Mouse (Mus musculus) thymus, adult 2 months (tissue): ENCODE data around the gene Sec61a1. TPM values are rescaled to one million over a fixed set of nuclear protein-coding genes. Genes with fewer than 3 reads are reported as not detected.
A peak's percentile ranks its signal among the peaks of the same experiment; 100 is the strongest.

ENCODE experiments used
- DNase-seq: peaks from one replicate; pipeline ENCODE4 v3.0.0; 2021
- H3K27ac ChIP-seq: fragments of 200-500 bp; 2 replicates; pipeline ENCODE4 v1.5.1; 2012; ENCODE audit warnings: low read length, control low read depth; ENCODE audit not compliant: control insufficient read depth, insufficient read depth
- H3K27me3 ChIP-seq: fragments of 200-500 bp; 2 replicates; pipeline ENCODE4 v1.6.1; 2012; ENCODE audit warnings: mild to moderate bottlenecking, low read length, moderate library complexity, mixed read lengths; ENCODE audit not compliant: control insufficient read depth, insufficient read depth
- H3K36me3 ChIP-seq: fragments of 200-500 bp; 2 replicates; pipeline ENCODE4 v1.6.1; 2012; ENCODE audit warnings: mild to moderate bottlenecking, low read length, moderate library complexity; ENCODE audit not compliant: control insufficient read depth, insufficient read depth
- H3K4me1 ChIP-seq: fragments of 200-500 bp; replicated peaks from 2 replicates; pipeline ENCODE4 v1.6.1; 2012; ENCODE audit warnings: low read length; ENCODE audit not compliant: control insufficient read depth, insufficient read depth
- H3K4me3 ChIP-seq: fragments of 200-500 bp; 2 replicates; pipeline ENCODE4 v1.5.1; 2012; ENCODE audit warnings: mild to moderate bottlenecking, low read length, control low read depth, moderate library complexity; ENCODE audit not compliant: control insufficient read depth, insufficient read depth
- CTCF ChIP-seq: fragments of 200-500 bp; IDR thresholded peaks from 2 replicates; pipeline ENCODE4 v1.5.1; 2012; ENCODE audit warnings: mild to moderate bottlenecking, control low read depth, low read length, moderate library complexity, borderline replicate concordance; ENCODE audit not compliant: control insufficient read depth, poor library complexity, insufficient read depth; ENCODE audit errors: extremely low read depth
- POLR2A ChIP-seq: fragments of 200-500 bp; IDR thresholded peaks from 2 replicates; pipeline ENCODE4 v1.6.1; 2012; ENCODE audit warnings: mild to moderate bottlenecking, low read length, control low read depth, moderate library complexity; ENCODE audit not compliant: control insufficient read depth, poor library complexity, insufficient read depth; ENCODE audit errors: extremely low read depth
- WGBS: fragments of 180-500 bp; shearing (Covaris S2); methylation state at CpG from one replicate; pipeline ENCODE4 v1.1.7; 2018; 5-methylcytosine and 5-hydroxymethylcytosine counted together
- polyA plus RNA-seq: library from polyadenylated mRNA; depleted of rRNA; stranded (reverse); fragments of >200 nt; gene quantifications from 2 replicates; pipeline ENCODE4 v1.2.3, GENCODE M21; 2012

The Sec61a1 gene
- polyA plus RNA-seq, 1 experiment = 287 TPM

DNA sequence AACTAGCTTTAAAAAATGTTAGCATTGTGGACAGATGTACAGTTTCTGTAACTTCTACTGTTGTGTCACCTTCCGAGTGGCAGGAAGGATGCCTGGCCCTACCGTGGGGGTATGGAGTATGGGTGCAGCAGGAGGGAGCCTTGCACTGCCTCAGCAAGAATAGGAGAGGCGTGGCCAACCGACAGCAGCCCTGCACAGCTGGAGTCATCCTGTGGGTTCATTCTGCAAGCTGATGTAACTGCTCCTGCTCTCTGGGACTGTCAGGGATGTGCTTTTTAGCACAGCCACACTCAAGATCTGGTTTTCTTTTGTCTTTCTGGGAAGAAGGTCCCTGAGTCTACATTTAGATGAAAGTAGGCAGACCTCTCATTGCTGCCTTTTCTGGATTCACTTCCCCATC is 38.8 kb upstream of the Sec61a1 start:
- Histone ChIP-seq H3K36me3 (no peaks in the 10 kb centered on the region), H3K27ac (no peak overlapping the region), H3K4me1 (no peaks in the 10 kb centered on the region), H3K27me3 (no peaks in the 10 kb centered on the region), H3K4me3 (no peak overlapping the region)
- no peak for DNase-seq
- TF ChIP-seq CTCF = no peak
- 19% methylated on average over 4 of the region's 4 CpGs for WGBS

DNA sequence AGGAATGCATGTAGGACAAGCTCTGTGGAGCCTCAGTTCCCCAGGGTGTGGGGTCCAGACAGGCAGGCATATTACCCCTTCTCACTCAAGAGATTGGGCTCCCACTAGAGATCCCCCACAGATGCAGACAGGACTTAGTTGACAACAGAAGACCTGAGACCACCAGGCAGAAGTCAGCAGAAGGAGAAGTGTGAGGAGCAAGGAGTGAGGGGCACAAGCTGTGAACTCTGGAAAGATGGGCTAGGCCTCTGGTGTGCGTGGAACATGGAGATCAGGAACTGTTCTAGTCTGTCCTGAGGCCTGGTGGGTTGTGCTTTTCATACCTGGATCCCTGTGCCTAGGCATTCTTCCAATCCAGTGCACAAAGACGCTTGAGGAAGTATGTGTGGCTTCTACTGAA is 31.2 kb upstream of the Sec61a1 start:
- no peak overlapping the region for H3K4me3 ChIP-seq
- no peaks in the 10 kb centered on the region for H3K36me3 ChIP-seq
- DNase-seq = no peak
- TF ChIP-seq CTCF = no peak
- TF ChIP-seq POLR2A = no peak
- no peaks in the 10 kb centered on the region; the same call in 1 of the 2 replicates for H3K27me3 ChIP-seq
- WGBS = 84% methylated on average over 2 of the region's 2 CpGs
- H3K27ac ChIP-seq = no peak overlapping the region
- no peaks in the 10 kb centered on the region for H3K4me1 ChIP-seq

DNA sequence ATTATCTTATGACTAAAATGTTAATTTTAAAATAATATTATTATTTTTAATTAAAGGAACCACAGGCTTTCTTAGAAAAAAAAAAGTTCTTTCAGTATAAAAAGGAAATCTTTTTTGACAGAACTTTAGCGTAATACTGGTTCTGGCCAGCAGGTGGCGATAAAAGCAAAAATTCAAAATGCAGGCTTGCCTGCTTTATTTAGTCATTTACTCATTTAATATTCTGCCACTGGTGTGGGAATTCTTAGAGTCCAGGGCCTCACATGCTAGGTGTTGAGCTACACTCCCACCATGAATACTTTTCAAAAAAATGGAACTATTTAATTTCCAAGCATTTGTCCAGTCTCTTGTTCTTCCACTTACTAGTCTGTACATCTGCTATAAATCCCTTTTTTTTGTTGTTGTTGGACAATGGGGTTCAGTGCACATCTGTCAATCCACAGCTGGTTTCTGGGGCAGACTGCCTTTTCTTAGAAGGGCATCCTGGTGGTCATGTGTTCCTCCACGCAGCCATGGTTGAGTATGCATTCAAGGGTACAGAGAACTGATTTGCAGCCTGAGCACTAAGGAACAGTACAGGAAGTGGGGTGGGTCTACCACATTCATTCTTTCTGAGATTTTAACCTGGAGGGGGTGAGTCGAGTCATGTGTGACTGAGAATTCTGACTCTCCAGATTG is 30.6 kb upstream of the Sec61a1 start:
- peak; percentile 47 for DNase-seq
- WGBS = 7% methylated on average over 4 of the region's 4 CpGs
- TF ChIP-seq CTCF = no peak
- no peak for TF ChIP-seq POLR2A
- Histone ChIP-seq H3K27me3 (no peaks in the 10 kb centered on the region; the same call in 1 of the 2 replicates), H3K4me3 (no peak overlapping the region), H3K27ac (no peak overlapping the region), H3K36me3 (no peaks in the 10 kb centered on the region), H3K4me1 (no peaks in the 10 kb centered on the region)

DNA sequence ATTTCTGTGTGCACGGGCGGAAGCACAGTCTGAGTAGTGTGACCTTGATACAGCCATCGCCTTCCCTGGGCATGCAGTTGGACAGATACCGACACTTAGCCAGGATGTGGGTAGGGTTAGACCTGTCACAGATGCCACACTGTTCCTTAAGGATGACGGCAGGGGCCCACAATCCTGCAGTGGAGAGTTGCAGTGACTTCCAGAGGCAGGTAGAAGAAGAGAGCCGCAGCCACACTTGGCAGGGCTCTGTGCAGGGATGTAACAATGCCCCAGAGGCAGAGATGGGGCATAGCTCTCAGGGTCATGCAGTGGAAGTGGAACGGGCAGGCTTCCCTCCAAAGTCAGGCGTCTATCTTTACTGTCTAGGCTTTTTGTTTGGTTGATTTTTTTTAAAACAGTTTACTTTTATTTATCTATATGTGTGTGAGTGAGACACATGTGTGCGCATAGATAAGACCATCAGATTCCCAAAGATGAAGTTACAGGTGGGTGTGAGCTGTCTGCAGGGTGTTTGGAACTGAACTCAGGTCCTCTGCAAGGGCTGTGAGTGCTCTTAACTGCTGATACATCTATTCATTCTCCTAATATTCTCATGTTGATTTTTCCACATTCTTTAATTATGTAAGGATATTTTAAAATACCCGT is 29.8 kb upstream of the Sec61a1 start:
- no peak for TF ChIP-seq CTCF
- H3K36me3 ChIP-seq = no peaks in the 10 kb centered on the region
- no peak for DNase-seq
- no peak overlapping the region for H3K4me3 ChIP-seq
- no peaks in the 10 kb centered on the region for H3K4me1 ChIP-seq
- no peak overlapping the region for H3K27ac ChIP-seq
- H3K27me3 ChIP-seq = no peaks in the 10 kb centered on the region; the same call in 1 of the 2 replicates
- WGBS = 80% methylated on average over 10 of the region's 10 CpGs

DNA sequence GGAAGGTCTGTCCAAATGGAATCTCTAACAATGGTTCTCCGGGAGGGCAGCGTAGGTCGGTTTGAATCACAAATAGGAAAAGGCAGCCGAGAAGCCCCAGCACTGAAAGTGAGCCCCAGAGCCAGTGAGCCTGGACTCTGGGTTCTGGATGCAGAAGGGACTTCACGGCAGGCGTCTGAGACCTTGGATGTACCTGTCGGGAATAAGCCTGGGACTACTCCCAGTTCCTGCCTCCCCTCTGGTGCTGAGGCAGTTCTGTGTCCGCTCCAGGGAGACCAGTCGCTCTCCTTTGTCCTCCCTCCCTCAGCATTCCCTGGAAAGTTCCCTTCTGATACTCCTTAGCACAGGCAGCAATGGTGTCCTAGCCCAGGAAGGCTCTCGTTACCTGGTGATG is 26.7 kb upstream of the Sec61a1 start:
- Histone ChIP-seq H3K27me3 (no peaks in the 10 kb centered on the region; the same call in 1 of the 2 replicates), H3K27ac (no peak overlapping the region), H3K4me1 (no peaks in the 10 kb centered on the region), H3K4me3 (no peak overlapping the region), H3K36me3 (no peaks in the 10 kb centered on the region)
- TF ChIP-seq POLR2A = no peak
- TF ChIP-seq CTCF = no peak
- 53% methylated on average over 10 of the region's 10 CpGs for WGBS
- DNase-seq = no peak

DNA sequence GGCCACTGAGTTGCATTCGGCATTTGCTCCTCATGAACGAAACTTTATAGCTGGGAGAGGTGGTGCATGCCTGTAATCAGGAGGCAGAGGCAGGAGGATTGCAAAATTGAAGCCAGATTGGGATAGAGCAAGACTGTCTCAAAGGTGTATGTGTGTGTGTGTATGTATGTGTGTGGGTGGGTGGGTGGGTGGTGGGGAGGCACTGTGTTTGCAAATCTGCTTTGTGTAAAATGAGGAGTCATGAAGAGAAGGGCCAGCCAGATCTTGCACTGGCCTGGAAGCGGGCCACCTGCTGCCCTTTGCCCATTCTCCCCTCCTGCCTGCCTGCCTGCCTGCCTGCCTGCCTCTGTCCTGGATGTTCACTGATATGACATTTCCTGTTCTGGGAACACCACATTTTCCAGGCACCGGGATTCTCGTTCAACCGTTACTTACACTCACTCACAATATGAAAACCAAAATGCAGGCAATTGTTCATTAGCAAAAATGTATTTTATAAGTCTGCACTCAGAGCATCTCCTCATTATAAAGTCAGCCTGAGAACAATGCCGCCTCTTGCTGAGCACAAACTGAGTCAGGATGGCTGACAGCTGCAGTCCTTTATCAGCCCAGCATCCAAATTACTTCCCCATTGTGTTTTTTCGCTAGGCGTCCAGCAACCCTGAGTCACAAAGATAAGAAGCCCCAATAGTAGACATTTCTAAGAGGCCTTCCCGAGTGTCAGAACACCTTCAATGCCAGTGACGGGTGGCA is 26.1 kb upstream of the Sec61a1 start:
- H3K27me3 ChIP-seq = no peaks in the 10 kb centered on the region; the same call in 1 of the 2 replicates
- no peaks in the 10 kb centered on the region for H3K4me1 ChIP-seq
- H3K27ac ChIP-seq = no peak overlapping the region
- no peaks in the 10 kb centered on the region for H3K36me3 ChIP-seq
- no peak for DNase-seq
- H3K4me3 ChIP-seq = no peak overlapping the region
- no peak for TF ChIP-seq POLR2A
- TF ChIP-seq CTCF = no peak
- 42% methylated on average over 11 of the region's 11 CpGs for WGBS

DNA sequence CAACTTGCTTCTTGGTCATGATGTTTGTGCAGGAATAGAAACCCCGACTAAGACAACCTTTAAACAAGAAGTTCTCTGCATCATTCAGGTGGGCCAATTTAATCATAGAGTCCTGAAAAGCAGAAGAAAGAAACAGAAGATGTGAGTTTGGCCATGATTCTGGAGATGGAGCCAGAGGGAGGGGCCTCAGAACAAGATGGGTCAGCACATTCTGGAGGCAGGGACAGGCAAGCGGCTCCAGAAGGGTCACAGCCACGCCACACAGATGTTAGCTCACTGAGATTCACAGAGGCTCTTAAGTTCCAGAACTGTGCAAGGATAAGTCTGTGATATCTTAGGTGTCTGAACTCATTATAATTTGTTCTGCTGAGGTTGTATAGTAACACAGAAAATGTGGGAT is 25.5 kb upstream of the Sec61a1 start:
- H3K36me3 ChIP-seq = no peaks in the 10 kb centered on the region
- no peaks in the 10 kb centered on the region; the same call in 1 of the 2 replicates for H3K27me3 ChIP-seq
- no peak for DNase-seq
- no peak overlapping the region for H3K4me3 ChIP-seq
- WGBS = 90% methylated on average over 3 of the region's 3 CpGs
- no peak overlapping the region for H3K27ac ChIP-seq
- H3K4me1 ChIP-seq = no peaks in the 10 kb centered on the region
- TF ChIP-seq CTCF (no peak), POLR2A (no peak)
